Mouse (Mus musculus) liver, postnatal 0 days (tissue): Measurements from ENCODE around the gene Usp32.

Source experiments
- CTCF ChIP-seq: sonication (generic); IDR thresholded peaks from 2 replicates; pipeline ENCODE4 v1.5.1; 2016; ENCODE audit warnings: antibody characterized with exemption, low read depth
- EP300 ChIP-seq: IDR thresholded peaks from 2 replicates; pipeline ENCODE4 v1.6.1; 2016; ENCODE audit warnings: antibody characterized with exemption, low read depth, mild to moderate bottlenecking

DNA sequence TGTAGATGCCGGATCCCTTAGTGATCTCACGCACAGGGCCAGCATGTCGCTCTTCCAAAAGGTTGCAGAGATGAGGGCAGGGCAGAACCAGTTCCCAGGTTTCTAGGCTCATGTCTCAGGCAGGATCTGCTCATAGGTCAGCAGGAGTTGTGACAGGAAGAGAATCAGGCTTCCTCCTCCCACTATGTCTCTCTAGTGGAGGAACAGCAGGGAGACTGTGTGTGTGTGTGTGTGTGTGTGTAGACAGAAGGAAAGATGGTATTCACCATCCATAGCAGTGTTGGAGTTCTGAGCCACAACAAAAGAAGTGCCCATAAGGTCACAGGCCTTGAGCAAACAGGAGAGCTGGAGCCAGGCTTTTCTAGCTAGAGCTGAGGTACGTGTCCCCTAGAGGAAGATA, 173.3 kb downstream of the Usp32 start:
- TF ChIP-seq CTCF (no peak), EP300 (no peak)
